Mouse (Mus musculus) liver, postnatal 0 days (tissue): Measurements from ENCODE around the gene 1700011L22Rik. TPM values are rescaled to one million over a fixed set of nuclear protein-coding genes. Genes with fewer than 3 reads are reported as not detected.

Experiments
- ATAC-seq: fragments of 200-750 bp; cut with Nextera tagmentation; 2 replicates; pipeline ENCODE4 v1.8.0; 2017; ENCODE audit warnings: mild to moderate bottlenecking, moderate library complexity
- DNase-seq: peaks from one replicate; pipeline ENCODE4 v3.0.0-alpha.2; 2016
- H3K27ac ChIP-seq: fragments of 300-500 bp; sonication (generic); 2 replicates; pipeline ENCODE4 v1.5.1; 2014; ENCODE audit warnings: antibody characterized with exemption, moderate library complexity, mild to moderate bottlenecking, low read depth
- H3K27me3 ChIP-seq: fragments of 300-500 bp; sonication (generic); 2 replicates; pipeline ENCODE4 v1.6.1; 2014; ENCODE audit warnings: low read length, control low read depth, mixed read lengths; ENCODE audit not compliant: insufficient read depth
- H3K36me3 ChIP-seq: fragments of 300-500 bp; sonication (generic); replicated peaks from 2 replicates; pipeline ENCODE4 v1.6.1; 2014; ENCODE audit warnings: mild to moderate bottlenecking, control low read depth, low read length, moderate library complexity, mixed read lengths; ENCODE audit not compliant: insufficient read depth
- H3K4me1 ChIP-seq: fragments of 300-500 bp; sonication (generic); 2 replicates; pipeline ENCODE4 v1.6.1; 2014; ENCODE audit warnings: antibody characterized with exemption, mild to moderate bottlenecking, control low read depth; ENCODE audit not compliant: insufficient read depth
- H3K4me2 ChIP-seq: fragments of 300-500 bp; sonication (generic); 2 replicates; pipeline ENCODE4 v1.6.1; 2014; ENCODE audit warnings: low read depth, mild to moderate bottlenecking, low read length, moderate library complexity, mixed read lengths
- H3K4me3 ChIP-seq: fragments of 300-500 bp; sonication (generic); 2 replicates; pipeline ENCODE4 v1.5.1; 2014; ENCODE audit warnings: low read depth, low read length
- H3K9ac ChIP-seq: fragments of 300-500 bp; sonication (generic); replicated peaks from 2 replicates; pipeline ENCODE4 v1.6.1; 2014; ENCODE audit warnings: mild to moderate bottlenecking, moderate library complexity
- H3K9me3 ChIP-seq: fragments of 300-500 bp; sonication (generic); 2 replicates; pipeline ENCODE4 v1.6.1; 2016; ENCODE audit warnings: mild to moderate bottlenecking, control low read depth, low read length, mixed read lengths
- CTCF ChIP-seq: sonication (generic); IDR thresholded peaks from 2 replicates; pipeline ENCODE4 v1.5.1; 2016; ENCODE audit warnings: antibody characterized with exemption, low read depth
- EP300 ChIP-seq: IDR thresholded peaks from 2 replicates; pipeline ENCODE4 v1.6.1; 2016; ENCODE audit warnings: antibody characterized with exemption, low read depth, mild to moderate bottlenecking
- WGBS: fragments of 180-500 bp; shearing (Covaris S2); extraction: QIAGEN DNeasy Blood & Tissue Kit; methylation state at CpG from one replicate; pipeline ENCODE4 v1.1.7; 2014; ENCODE audit not compliant: insufficient replicate concordance; 5-methylcytosine and 5-hydroxymethylcytosine counted together
- polyA plus RNA-seq: library from polyadenylated mRNA; unstranded; fragments of >200 nt; fragmentation: Nextera tagmentation; extraction: Ambion mirVana; gene quantifications from 2 replicates; pipeline ENCODE4 v1.2.1, GENCODE M21; 2015

Gene 1700011L22Rik
- polyA plus RNA-seq, 1 experiment from 2014 or later: not detected

DNA sequence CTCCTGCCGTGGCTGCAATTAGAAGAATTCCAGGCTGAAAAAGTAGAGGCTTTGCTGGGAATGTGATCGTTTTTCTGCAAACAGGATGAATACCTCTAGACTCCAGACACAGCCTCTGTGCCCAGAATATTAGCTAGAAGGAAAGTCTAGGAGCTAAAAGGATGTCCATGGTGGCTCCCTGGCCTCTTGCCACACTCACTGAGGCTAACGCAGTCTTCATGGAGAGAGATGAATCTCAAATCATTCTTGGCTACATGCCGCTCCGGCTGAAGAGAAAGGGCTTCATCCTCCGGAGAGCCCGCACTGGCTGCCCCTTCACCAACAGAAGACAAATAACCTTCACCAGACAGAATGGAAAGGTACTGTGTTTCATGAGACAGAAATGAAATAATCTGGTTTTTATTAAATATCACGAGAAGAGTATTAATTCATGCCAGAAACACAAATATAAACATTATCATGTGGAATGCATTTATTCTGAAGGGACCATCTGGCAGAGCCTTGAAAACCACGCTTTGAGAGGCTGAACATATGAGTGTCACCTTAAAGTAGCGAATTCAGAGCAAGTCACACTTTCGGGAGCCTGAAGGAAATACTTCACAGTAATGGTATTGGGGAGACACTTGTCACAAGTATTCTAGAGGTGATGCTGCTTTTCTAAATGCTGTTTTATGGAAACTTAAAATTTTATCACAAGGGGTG, 46.8 kb downstream of the 1700011L22Rik start:
- DNase-seq: no peak
- Histone ChIP-seq H3K27me3 (no peaks in the 10 kb centered on the region), H3K9me3 (no peaks in the 10 kb centered on the region), H3K4me2 (no peak overlapping the region), H3K4me1 (no peaks in the 10 kb centered on the region), H3K9ac (no peak overlapping the region), H3K36me3 (no peaks in the 10 kb centered on the region), H3K27ac (no peak overlapping the region), H3K4me3 (no peak overlapping the region)
- no peak for TF ChIP-seq EP300
- TF ChIP-seq CTCF: no peak
- no peak for ATAC-seq
- WGBS: 78% methylated on average over 11 of the region's 11 CpGs

DNA sequence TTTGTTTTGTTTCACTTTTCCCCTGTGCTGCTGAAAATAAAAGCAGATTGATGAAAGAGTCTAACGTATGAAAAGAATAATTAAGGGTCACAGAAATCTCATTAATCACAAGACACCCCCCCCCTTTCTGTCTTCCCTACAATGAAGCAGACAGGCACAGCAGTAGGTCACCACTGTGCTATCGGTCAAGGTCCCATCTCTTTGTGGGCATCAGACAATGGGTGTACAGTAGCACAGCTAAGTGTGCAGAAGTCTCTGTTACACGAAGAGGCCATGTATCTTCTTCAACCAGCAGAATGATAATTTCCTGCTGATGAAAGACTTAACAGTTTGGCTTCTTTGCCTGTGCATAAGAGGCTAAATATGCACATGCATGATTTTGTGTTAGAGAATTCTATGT, 49.7 kb downstream of the 1700011L22Rik start:
- Histone ChIP-seq H3K27me3 (no peaks in the 10 kb centered on the region), H3K9ac (no peak overlapping the region), H3K4me3 (no peak overlapping the region), H3K9me3 (no peaks in the 10 kb centered on the region), H3K36me3 (no peaks in the 10 kb centered on the region), H3K27ac (no peak overlapping the region), H3K4me1 (no peaks in the 10 kb centered on the region), H3K4me2 (no peak overlapping the region)
- DNase-seq (no peak), ATAC-seq (no peak)
- WGBS: 59% methylated on average over 3 of the region's 3 CpGs
- TF ChIP-seq EP300 (no peak), CTCF (no peak)

DNA sequence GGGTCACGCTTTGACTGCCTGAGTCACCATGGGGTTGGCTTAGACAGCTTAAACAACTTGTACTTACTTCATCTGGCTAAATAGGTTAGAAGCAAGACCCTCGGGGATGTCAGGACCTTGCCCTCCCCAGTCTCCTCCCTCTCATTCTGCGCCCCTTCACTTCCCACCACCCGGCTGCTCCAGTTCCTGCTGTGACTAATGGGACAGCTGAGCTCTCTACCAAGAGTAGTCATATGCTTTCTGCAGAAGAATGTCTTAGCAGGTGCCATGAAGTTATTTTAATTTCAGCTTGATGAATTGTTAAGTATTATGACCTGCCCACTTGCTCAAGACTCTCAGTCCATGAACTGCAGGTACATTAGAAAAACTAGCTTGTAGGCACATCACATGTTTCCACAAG, 51.9 kb downstream of the 1700011L22Rik start:
- Histone ChIP-seq H3K9me3 (no peaks in the 10 kb centered on the region), H3K4me1 (peaks cover 2% of the 10 kb centered on the region; the same call in 1 of the 2 replicates), H3K4me2 (no peak overlapping the region), H3K36me3 (no peaks in the 10 kb centered on the region), H3K27me3 (no peaks in the 10 kb centered on the region), H3K9ac (no peak overlapping the region), H3K4me3 (no peak overlapping the region), H3K27ac (no peak overlapping the region)
- DNase-seq (no peak), ATAC-seq (no peak)
- 77% methylated on average over 4 of the region's 4 CpGs for WGBS
- TF ChIP-seq CTCF (no peak), EP300 (no peak)

DNA sequence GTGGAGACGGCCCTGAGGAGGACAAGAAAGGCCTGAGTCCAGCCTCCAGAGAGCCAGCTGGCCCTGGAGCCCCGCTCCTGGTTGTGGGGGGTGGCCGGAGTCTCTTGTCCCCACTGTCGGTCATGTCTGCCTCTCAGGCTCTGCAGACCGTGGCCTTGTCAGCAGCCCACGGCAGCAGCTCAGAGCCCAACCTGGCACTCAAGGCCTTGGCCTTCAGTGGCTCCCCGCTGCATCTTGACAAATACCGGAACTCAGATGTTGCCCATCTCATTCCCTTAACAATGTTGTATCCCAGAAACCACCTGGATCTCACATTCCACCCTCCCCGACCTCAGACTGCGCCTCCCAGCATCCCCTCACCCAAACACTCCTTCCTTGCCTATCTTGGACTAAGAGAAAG, 58.3 kb downstream of the 1700011L22Rik start:
- peaks cover 2% of the 10 kb centered on the region; the same call in 1 of the 2 replicates for H3K4me1 ChIP-seq
- 85% methylated on average over 10 of the region's 10 CpGs for WGBS
- H3K27me3 ChIP-seq: no peaks in the 10 kb centered on the region
- TF ChIP-seq EP300: no peak
- TF ChIP-seq CTCF: no peak
- no peak overlapping the region for H3K4me2 ChIP-seq
- H3K4me3 ChIP-seq: no peak overlapping the region
- DNase-seq (no peak), ATAC-seq (no peak)
- H3K27ac ChIP-seq: no peak overlapping the region
- peaks cover 9% of the 10 kb centered on the region; the same call in 1 of the 2 replicates for H3K36me3 ChIP-seq
- no peak overlapping the region for H3K9ac ChIP-seq
- no peaks in the 10 kb centered on the region for H3K9me3 ChIP-seq

DNA sequence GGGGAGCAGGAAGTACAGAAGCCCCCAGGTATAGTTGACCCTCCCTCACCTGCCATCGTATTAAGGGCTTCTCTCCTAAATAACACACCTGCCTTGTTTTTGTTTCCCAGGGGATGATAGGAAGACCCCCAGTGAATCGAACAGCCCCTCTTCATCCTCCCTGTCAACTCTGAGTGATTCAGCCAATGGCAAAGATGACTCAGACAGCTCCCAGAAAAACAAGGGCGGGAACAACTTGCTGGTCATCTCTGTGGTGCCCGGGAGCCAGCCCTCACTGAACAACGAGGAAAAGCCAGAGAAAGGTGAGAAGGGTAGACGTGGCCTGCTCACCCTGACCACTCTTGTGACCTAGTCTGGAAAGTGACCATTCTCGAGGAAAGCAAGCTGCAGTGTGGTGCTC, 62.9 kb downstream of the 1700011L22Rik start:
- peaks cover 15% of the 10 kb centered on the region for H3K36me3 ChIP-seq
- no peak overlapping the region for H3K4me3 ChIP-seq
- no peak overlapping the region for H3K9ac ChIP-seq
- H3K27ac ChIP-seq: no peak overlapping the region
- TF ChIP-seq CTCF (no peak), EP300 (no peak)
- no peaks in the 10 kb centered on the region for H3K27me3 ChIP-seq
- no peak for DNase-seq
- no peaks in the 10 kb centered on the region for H3K9me3 ChIP-seq
- WGBS: 76% methylated on average over 7 of the region's 7 CpGs
- no peaks in the 10 kb centered on the region for H3K4me1 ChIP-seq
- H3K4me2 ChIP-seq: no peak overlapping the region
- ATAC-seq: no peak

DNA sequence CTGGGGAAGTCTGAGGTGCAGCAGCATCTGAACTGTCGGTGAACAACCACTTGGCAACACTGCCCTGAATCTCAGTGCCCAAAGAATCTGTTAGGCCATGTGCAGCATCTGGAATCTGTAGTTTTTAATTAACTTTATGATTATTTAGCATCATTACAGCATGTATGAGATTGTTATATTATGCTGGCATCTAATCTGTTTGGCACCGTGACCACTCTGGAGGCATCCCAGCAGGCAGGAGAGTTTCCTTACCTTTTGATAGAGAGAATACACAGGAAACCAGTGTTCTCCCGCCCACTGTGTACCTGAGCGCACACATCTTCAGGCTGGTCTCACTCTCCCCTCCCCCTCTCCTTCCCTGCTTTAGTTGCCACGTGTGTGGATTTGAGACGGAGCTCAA, 68.7 kb downstream of the 1700011L22Rik start:
- Histone ChIP-seq H3K9me3 (no peaks in the 10 kb centered on the region), H3K4me2 (no peak overlapping the region), H3K4me1 (no peaks in the 10 kb centered on the region), H3K27ac (no peak overlapping the region), H3K9ac (no peak overlapping the region), H3K4me3 (no peak overlapping the region), H3K27me3 (no peaks in the 10 kb centered on the region), H3K36me3 (peaks cover 10% of the 10 kb centered on the region)
- DNase-seq (no peak), ATAC-seq (no peak)
- WGBS: 84% methylated on average over 6 of the region's 6 CpGs
- TF ChIP-seq EP300 (no peak), CTCF (no peak)

DNA sequence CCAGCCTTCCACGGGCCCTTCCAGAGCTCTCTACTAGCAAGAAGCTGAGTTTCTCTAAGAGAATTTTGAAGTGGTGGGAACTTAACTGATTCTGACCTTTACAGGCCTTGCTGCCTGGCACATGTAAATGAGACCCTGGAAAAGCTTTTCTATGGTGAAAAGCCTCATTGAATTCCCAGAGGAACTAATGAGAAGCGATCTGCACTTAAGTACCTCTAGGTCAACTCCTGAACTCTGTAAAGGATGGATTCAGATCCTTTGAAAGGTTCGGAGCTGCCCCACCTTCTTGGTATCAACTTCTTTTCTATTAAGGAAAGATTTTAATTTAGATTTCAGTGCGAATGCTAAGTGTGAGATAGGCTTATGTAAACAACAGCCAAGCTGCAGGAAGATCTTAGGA, 72.4 kb downstream of the 1700011L22Rik start:
- H3K27me3 ChIP-seq: no peaks in the 10 kb centered on the region
- H3K27ac ChIP-seq: no peak overlapping the region
- no peak for TF ChIP-seq CTCF
- TF ChIP-seq EP300: no peak
- H3K36me3 ChIP-seq: peaks cover 5% of the 10 kb centered on the region; the same call in 1 of the 2 replicates
- H3K4me2 ChIP-seq: no peak overlapping the region
- no peaks in the 10 kb centered on the region for H3K9me3 ChIP-seq
- H3K4me1 ChIP-seq: no peaks in the 10 kb centered on the region
- WGBS: 70% methylated on average over 4 of the region's 4 CpGs
- DNase-seq (no peak), ATAC-seq (no peak)
- H3K9ac ChIP-seq: no peak overlapping the region
- H3K4me3 ChIP-seq: no peak overlapping the region
